Mouse (Mus musculus) midbrain, postnatal 0 days (tissue): ENCODE data around the gene Tmem189. TPM values are rescaled to one million over a fixed set of nuclear protein-coding genes. Genes with fewer than 3 reads are reported as not detected.

ENCODE experiments used
- ATAC-seq: fragments of 200-750 bp; cut with Nextera tagmentation; 2 replicates; pipeline ENCODE4 v1.8.0; 2017; ENCODE audit warnings: moderate number of reproducible peaks, mild to moderate bottlenecking, moderate TSS enrichment, moderate library complexity; ENCODE audit not compliant: low FRiP score
- DNase-seq: peaks from one replicate; pipeline ENCODE4 v3.0.0-alpha.2; 2015; ENCODE audit warnings: low spot score
- H3K27ac ChIP-seq: fragments of 300-500 bp; sonication (generic); 2 replicates; pipeline ENCODE4 v1.5.1; 2014; ENCODE audit warnings: low read depth, mild to moderate bottlenecking, low read length, mixed read lengths
- H3K27me3 ChIP-seq: fragments of 300-500 bp; sonication (generic); 2 replicates; pipeline ENCODE4 v1.6.1; 2014; ENCODE audit warnings: low read length, control low read depth, mixed read lengths; ENCODE audit not compliant: insufficient read depth
- H3K36me3 ChIP-seq: fragments of 300-500 bp; sonication (generic); 2 replicates; pipeline ENCODE4 v1.6.1; 2014; ENCODE audit warnings: low read length, control low read depth, mixed read lengths; ENCODE audit not compliant: insufficient read depth
- H3K4me1 ChIP-seq: fragments of 300-500 bp; sonication (generic); 2 replicates; pipeline ENCODE4 v1.6.1; 2014; ENCODE audit warnings: mild to moderate bottlenecking, control low read depth, antibody characterized with exemption, low read length, mixed read lengths; ENCODE audit not compliant: insufficient read depth
- H3K4me2 ChIP-seq: fragments of 300-500 bp; sonication (generic); 2 replicates; pipeline ENCODE4 v1.6.1; 2014; ENCODE audit warnings: low read depth, mild to moderate bottlenecking, low read length, mixed read lengths; ENCODE audit not compliant: poor library complexity, severe bottlenecking
- H3K4me3 ChIP-seq: fragments of 300-500 bp; sonication (generic); 2 replicates; pipeline ENCODE4 v1.5.1; 2014; ENCODE audit warnings: low read depth, mild to moderate bottlenecking, low read length, moderate library complexity
- H3K9ac ChIP-seq: fragments of 300-500 bp; sonication (generic); replicated peaks from 2 replicates; pipeline ENCODE4 v1.6.1; 2014; ENCODE audit warnings: mild to moderate bottlenecking, low read length, moderate library complexity, mixed read lengths; ENCODE audit not compliant: poor library complexity, severe bottlenecking
- H3K9me3 ChIP-seq: fragments of 300-500 bp; sonication (generic); 2 replicates; pipeline ENCODE4 v1.6.1; 2016; ENCODE audit warnings: low read length, control low read depth
- CTCF ChIP-seq: IDR thresholded peaks from 2 replicates; pipeline ENCODE4 v1.5.1; 2016; ENCODE audit warnings: antibody characterized with exemption, mild to moderate bottlenecking
- WGBS: fragments of 180-500 bp; shearing (Covaris S2); extraction: QIAGEN DNeasy Blood & Tissue Kit; methylation state at CpG from one replicate; pipeline ENCODE4 v1.1.7; 2014; 5-methylcytosine and 5-hydroxymethylcytosine counted together
- polyA plus RNA-seq: library from polyadenylated mRNA; unstranded; fragments of >200 nt; fragmentation: Nextera tagmentation; extraction: Ambion mirVana; gene quantifications from 2 replicates; pipeline ENCODE4 v1.2.1, GENCODE M21; 2015
- total RNA-seq: library from RNA; depleted of rRNA; stranded (reverse); fragments of >200 nt; gene quantifications from 2 replicates; pipeline ENCODE4 v1.2.3, GENCODE M21; 2014

The Tmem189 gene
- total and polyA plus RNA-seq, 2 experiments from 2014 or later, result 33.5 to 65.9 TPM

GRCm38 (mm10) chr2:167657973-167658372 lies 31.6 kb downstream of the Tmem189 start:
- no peak for TF ChIP-seq CTCF
- Histone ChIP-seq H3K27me3 (no peaks in the 10 kb centered on the region), H3K9ac (no peak overlapping the region), H3K27ac (no peak overlapping the region), H3K36me3 (peaks cover 17% of the 10 kb centered on the region), H3K4me3 (no peak overlapping the region), H3K4me1 (peaks cover 11% of the 10 kb centered on the region), H3K9me3 (no peaks in the 10 kb centered on the region), H3K4me2 (no peak overlapping the region)
- WGBS, result 94% methylated on average over 4 of the region's 4 CpGs
- ATAC-seq (no peak), DNase-seq (no peak)

DNA sequence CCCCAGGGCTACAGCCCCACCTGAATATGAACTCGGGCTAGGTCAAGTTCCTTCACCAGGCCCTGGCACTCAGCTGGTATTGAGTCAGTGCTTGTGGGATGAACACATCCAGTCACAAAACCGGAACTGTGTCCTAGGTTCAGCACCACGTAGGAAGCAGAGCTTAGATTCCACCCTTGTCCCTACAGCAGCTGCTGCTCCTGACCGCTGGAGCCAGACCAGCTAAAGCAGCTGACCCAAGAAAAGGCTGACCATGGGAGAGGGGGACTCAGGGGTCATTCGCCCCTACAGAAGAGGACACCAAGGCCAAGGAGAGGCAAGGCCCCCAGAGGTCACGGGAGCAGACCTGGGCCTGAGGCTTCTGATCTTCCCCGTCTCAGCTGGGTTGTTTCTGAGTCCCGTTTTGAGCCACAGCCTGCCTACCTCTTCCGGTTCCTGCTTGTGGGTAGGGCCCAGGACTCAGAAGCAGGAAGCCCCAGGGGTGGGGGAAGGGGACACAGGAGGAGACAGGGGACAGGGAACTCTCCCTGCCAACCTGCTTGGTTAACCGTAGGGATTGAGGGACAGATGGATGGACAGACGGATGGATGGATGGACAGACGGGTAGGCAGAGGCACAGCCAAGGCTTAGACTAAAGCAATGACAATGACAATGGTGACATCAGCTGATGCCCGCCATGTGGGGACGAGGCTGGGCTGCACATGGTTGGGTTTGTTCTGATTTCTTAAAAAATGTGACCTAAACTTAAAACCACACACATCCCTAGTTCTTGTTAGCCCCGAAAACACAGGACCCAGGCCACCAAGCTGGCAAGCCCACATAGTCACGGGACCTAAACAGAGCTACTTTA lies 32.8 kb downstream of the Tmem189 start:
- Histone ChIP-seq H3K4me2 (no peak overlapping the region), H3K9ac (no peak overlapping the region), H3K27me3 (no peaks in the 10 kb centered on the region), H3K36me3 (peaks cover 21% of the 10 kb centered on the region), H3K4me3 (no peak overlapping the region), H3K27ac (no peak overlapping the region), H3K4me1 (peaks cover 11% of the 10 kb centered on the region), H3K9me3 (no peaks in the 10 kb centered on the region)
- no peak for TF ChIP-seq CTCF
- 86% methylated on average over 16 of the region's 16 CpGs for WGBS
- ATAC-seq, result no peak
- DNase-seq, result no peak

- no peaks in the 10 kb centered on the region for H3K9me3 ChIP-seq
- H3K27me3 ChIP-seq, result no peaks in the 10 kb centered on the region
- 86% methylated on average over 10 of the region's 10 CpGs for WGBS
- peaks cover 29% of the 10 kb centered on the region for H3K36me3 ChIP-seq
- H3K9ac ChIP-seq, result no peak overlapping the region
- H3K4me2 ChIP-seq, result no peak overlapping the region
- no peak for DNase-seq
- no peak overlapping the region for H3K4me3 ChIP-seq
- peaks cover 10% of the 10 kb centered on the region for H3K4me1 ChIP-seq
- ATAC-seq, result no peak
- no peak overlapping the region for H3K27ac ChIP-seq
- TF ChIP-seq CTCF, result no peak
Observed at GRCm38 (mm10) chr2:167654911-167655600, 34.6 kb downstream of the Tmem189 start.

DNA sequence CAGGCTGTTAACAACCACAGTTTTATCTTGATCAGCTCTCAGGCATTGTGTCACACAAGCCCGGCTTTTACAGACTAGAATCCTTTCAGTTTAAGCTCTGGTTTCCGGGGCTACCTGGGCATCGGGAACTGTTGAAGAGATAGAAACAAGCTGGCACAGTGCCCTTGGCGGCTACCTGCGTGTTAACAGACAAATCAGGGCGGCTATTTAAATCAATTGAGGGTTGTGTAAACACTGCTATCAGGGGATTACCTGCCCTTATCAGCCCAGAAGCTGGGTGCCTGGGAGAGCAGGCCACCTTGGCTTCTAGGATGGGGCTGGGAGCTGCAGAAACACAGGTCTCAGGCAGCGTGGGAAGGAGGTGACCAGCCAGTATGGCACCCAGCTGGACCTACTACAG lies 36.9 kb downstream of the Tmem189 start:
- Histone ChIP-seq H3K27me3 (no peaks in the 10 kb centered on the region), H3K27ac (no peak overlapping the region), H3K4me2 (no peak overlapping the region), H3K4me3 (no peak overlapping the region), H3K36me3 (peaks cover 26% of the 10 kb centered on the region), H3K9me3 (no peaks in the 10 kb centered on the region), H3K4me1 (no peaks in the 10 kb centered on the region), H3K9ac (no peak overlapping the region)
- ATAC-seq (no peak), DNase-seq (no peak)
- 79% methylated on average over 7 of the region's 7 CpGs for WGBS
- TF ChIP-seq CTCF, result no peak

DNA sequence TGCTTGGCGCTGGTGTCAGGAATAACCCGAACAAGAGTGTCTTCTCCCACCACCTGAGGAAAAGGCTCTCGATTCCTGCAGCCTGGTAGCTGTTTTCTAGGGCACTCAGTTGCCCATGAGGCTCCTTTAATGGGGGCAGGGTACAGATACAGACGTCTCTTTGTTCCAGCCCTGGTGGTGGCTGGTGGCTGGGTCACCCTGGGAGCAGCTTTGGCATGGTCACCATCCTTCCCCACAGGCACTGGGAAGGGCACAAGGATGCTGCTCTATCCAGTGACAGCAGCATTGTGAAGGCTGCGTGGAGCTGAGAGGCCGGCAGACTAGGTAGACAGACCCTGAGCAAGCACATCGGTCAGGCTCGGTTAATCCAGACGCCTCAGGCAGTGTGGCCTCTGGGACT lies 38.0 kb downstream of the Tmem189 start:
- Histone ChIP-seq H3K27ac (no peak overlapping the region), H3K4me1 (no peaks in the 10 kb centered on the region), H3K9ac (0 out of 2 replicates have a peak overlapping the region, but pooled peaks have one; percentile 13), H3K4me3 (no peak overlapping the region), H3K4me2 (no peak overlapping the region), H3K36me3 (peaks cover 26% of the 10 kb centered on the region), H3K27me3 (no peaks in the 10 kb centered on the region), H3K9me3 (no peaks in the 10 kb centered on the region)
- TF ChIP-seq CTCF, result no peak
- DNase-seq (no peak), ATAC-seq (no peak)
- WGBS, result 83% methylated on average over 9 of the region's 9 CpGs
